Mouse (Mus musculus): Measurements from ENCODE around the gene Rab11fip4.

DNA sequence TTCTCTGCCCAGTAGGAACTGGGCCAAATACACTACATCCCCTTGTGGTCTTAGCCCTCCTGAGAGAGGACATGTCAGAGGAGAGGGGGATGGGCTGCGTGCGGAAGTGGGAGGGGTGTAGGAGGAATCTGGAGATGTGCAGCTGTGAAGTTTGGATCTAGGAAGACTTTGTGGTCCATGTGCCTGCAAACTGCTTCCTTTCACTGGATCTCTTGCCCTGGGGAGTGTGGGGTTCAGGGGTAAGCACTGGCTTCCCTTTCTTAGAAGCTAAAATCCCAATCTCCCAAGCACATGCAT, 125.4 kb downstream of the Rab11fip4 start:
- TF ChIP-seq CTCF (IDR thresholded peaks at IDR 0.05; ENCODE audit: control insufficient read depth, insufficient read depth, low read length) (no peak), POLR2A (IDR thresholded peaks at IDR 0.05; ENCODE audit: borderline replicate concordance, control insufficient read depth, low read depth, low read length) (no peak)
